Mouse (Mus musculus) heart, adult 2 months (tissue): Measurements from ENCODE around the gene Sidt1. TPM values are rescaled to one million over a fixed set of nuclear protein-coding genes. Genes with fewer than 3 reads are reported as not detected.
"Not testable (repeated sequence)": the region's sequence is repeated elsewhere in the genome, so short reads cannot be mapped to it uniquely, and the experiment has no call there.

ENCODE experiments used
- DNase-seq, 2 experiments: peaks; one replicate each; pipeline ENCODE4 v3.0.0; 2021
- H3K27ac ChIP-seq: fragments of 200-600 bp; 2 replicates; pipeline ENCODE4 v1.8.1; 2022
- H3K27me3 ChIP-seq: fragments of 200-500 bp; 2 replicates; pipeline ENCODE4 v1.6.1; 2012; ENCODE audit warnings: mild to moderate bottlenecking, low read length, inconsistent platforms, mixed read lengths; ENCODE audit not compliant: control insufficient read depth, insufficient read depth
- H3K36me3 ChIP-seq: fragments of 200-500 bp; 2 replicates; pipeline ENCODE4 v1.6.1; 2012; ENCODE audit warnings: low read length, inconsistent platforms; ENCODE audit not compliant: control insufficient read depth, insufficient read depth
- H3K4me1 ChIP-seq: fragments of 200-500 bp; 2 replicates; pipeline ENCODE4 v1.6.1; 2011; ENCODE audit warnings: low read length; ENCODE audit not compliant: control insufficient read depth, insufficient read depth
- H3K4me3 ChIP-seq: fragments of 200-600 bp; 2 replicates; pipeline ENCODE4 v1.8.1; 2022
- H3K79me2 ChIP-seq: fragments of 200-500 bp; replicated peaks from 2 replicates; pipeline ENCODE4 v1.6.1; 2012; ENCODE audit warnings: mild to moderate bottlenecking, inconsistent platforms, low read length, moderate library complexity, mixed read lengths; ENCODE audit not compliant: control insufficient read depth, insufficient read depth
- H3K9ac ChIP-seq: fragments of 200-500 bp; 2 replicates; pipeline ENCODE4 v1.6.1; 2012; ENCODE audit warnings: low read depth, mild to moderate bottlenecking, control low read depth, inconsistent platforms, low read length, mixed read lengths
- CTCF ChIP-seq: fragments of 200-600 bp; IDR thresholded peaks from 2 replicates; pipeline ENCODE4 v1.8.1; 2022; ENCODE audit warnings: antibody characterized with exemption, mild to moderate bottlenecking, moderate library complexity
- EP300 ChIP-seq: fragments of 200-500 bp; IDR thresholded peaks from 2 replicates; pipeline ENCODE4 v1.6.1; 2011; ENCODE audit warnings: low read depth, low read length, control low read depth; ENCODE audit not compliant: insufficient read depth
- POLR2A ChIP-seq: fragments of 200-500 bp; IDR thresholded peaks from 2 replicates; pipeline ENCODE4 v1.6.1; 2011; ENCODE audit warnings: mild to moderate bottlenecking, low read depth, low read length, control low read depth; ENCODE audit not compliant: insufficient read depth
- WGBS: fragments of 180-500 bp; shearing (Covaris S2); methylation state at CpG from one replicate; pipeline ENCODE4 v1.1.7; 2018; 5-methylcytosine and 5-hydroxymethylcytosine counted together
- intact Hi-C: fragments of 180-260 bp; cut with DNase I; formaldehyde crosslinking; loops from one replicate; pipeline ENCODE4 v1.15.1; 2025
- polyA plus RNA-seq: library from polyadenylated mRNA; depleted of rRNA; stranded (reverse); fragments of >200 nt; gene quantifications from 2 replicates; pipeline ENCODE4 v1.2.3, GENCODE M21; 2012
- total RNA-seq, 2 experiments: library from RNA; stranded (reverse); gene quantifications; 2 replicates each; pipeline ENCODE4 v1.2.3; 2021

Gene Sidt1
- total and polyA plus RNA-seq, 3 experiments, result 0.32 to 1.3 (median 0.37) TPM

DNA sequence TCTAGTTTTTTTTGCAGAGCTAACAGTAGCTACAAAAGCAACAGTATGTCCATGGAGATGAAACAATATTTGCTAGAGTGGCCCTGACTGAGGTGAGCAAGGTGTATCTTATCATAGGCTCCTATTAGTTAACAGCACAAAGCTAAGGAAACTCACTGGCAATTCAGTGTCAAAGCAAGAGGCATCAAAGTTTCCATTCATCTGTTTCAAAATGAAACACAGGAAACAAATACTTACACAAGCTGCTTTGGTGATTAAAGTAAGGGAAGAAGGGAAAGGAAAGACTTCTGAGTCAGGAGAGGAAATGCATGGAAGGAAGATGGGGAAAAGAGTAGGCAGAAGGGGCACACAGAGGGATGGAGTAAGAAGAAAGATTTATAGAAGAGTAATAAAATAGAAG lies 39.0 kb downstream of the Sidt1 start:
- H3K4me3 ChIP-seq, result no peak overlapping the region
- no peaks in the 10 kb centered on the region for H3K4me1 ChIP-seq
- no peak for DNase-seq
- intact Hi-C loops, result no loop called here
- no peak overlapping the region for H3K27ac ChIP-seq
- no peaks in the 10 kb centered on the region for H3K27me3 ChIP-seq
- H3K36me3 ChIP-seq, result no peaks in the 10 kb centered on the region
- H3K79me2 ChIP-seq, result no peaks in the 10 kb centered on the region
- no peak for TF ChIP-seq CTCF
- TF ChIP-seq POLR2A, result no peak
- TF ChIP-seq EP300, result no peak
- H3K9ac ChIP-seq, result no peak overlapping the region

DNA sequence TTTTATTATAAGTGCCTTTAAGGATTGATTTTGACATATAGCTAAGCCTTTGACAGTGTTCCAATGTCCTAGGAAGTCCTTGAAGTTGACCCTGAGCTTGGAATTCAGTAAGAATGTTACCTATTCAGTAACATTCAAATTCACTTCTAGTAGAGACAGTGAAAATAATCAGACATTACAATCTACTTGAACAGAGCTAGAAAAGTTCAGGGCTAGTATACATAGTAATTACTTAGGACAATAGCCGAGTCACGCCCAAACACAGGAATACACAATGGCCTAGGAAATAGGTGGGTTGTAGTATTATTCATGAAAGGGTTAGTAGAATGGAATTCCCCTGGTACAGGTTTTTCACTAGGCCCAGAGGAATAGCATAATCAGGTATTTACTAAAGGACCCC lies 40.3 kb downstream of the Sidt1 start:
- H3K36me3 ChIP-seq, H3K27me3 ChIP-seq, H3K9ac ChIP-seq, DNase-seq, H3K4me1 ChIP-seq, H3K4me3 ChIP-seq, H3K27ac ChIP-seq, intact Hi-C loops, H3K79me2 ChIP-seq: not testable (repeated sequence)
- 75% methylated on average over 2 of the region's 2 CpGs for WGBS

DNA sequence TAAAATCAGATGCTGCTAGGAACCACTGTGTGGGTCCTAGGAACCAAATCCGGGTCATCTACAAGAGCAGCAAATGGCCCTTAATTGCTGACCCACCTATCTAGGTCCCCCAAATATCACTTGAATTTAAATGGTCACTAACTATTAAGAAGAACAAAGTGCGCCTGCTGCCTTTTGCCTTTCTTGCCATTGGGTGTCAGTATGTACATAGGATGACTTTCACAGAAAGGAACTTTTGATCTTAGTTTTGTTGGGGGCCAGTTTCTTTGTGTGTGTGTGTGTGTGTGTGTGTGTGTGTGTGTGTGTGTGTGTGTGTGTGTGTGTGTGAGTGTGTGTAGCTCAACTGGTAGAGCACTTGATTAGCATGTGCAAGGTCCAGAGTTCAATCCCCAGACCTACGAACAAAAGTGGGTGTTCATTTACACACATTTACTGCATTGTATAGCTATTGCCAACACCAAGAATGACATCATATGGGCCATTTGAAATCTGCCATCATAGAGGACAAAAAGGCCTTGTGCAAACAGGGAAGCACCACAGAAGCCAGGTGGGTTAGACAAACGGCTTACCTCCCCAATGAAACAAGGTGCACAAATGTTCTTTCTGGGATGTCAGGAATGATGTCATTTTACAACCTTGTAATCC lies 43.9 kb downstream of the Sidt1 start:
- intact Hi-C loops, result no loop called here
- H3K4me3 ChIP-seq, result no peak overlapping the region
- H3K36me3 ChIP-seq, result no peaks in the 10 kb centered on the region
- no peaks in the 10 kb centered on the region for H3K4me1 ChIP-seq
- no peak overlapping the region for H3K9ac ChIP-seq
- no peaks in the 10 kb centered on the region for H3K27me3 ChIP-seq
- no peak for DNase-seq
- no peaks in the 10 kb centered on the region for H3K79me2 ChIP-seq
- H3K27ac ChIP-seq, result no peak overlapping the region
- WGBS, result 69% methylated on average over 4 of the region's 4 CpGs
- TF ChIP-seq CTCF (no peak), POLR2A (no peak)

DNA sequence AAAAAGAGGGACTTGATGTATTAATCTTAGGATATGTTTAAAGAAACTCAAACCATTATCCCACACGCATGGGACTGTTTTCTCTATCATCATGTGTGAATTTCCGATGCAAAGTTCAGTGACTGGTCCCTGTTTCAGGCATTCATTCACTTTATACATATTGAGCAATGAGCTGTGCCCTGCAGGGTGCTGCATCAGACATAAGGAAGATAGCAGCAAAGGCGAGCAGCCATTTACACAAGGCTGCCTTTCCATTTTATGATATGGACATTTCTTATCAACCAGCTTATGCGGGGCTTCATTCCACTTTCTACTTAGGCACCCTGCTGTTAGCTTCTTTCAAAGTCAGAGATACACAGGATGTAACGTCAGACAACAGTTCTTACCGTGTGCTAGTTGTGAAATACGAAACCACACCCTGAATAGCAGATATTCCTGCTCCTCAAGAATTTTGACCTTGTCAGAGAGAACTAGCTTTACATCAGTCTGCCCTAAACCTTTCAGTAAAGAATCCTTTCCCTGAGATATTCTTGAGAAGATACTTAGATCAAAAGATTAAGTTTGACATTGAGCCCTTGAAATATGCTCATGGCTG lies 45.5 kb downstream of the Sidt1 start:
- H3K36me3 ChIP-seq, result no peaks in the 10 kb centered on the region
- no peak overlapping the region for H3K4me3 ChIP-seq
- WGBS, result 49% methylated on average over 7 of the region's 7 CpGs
- no peak overlapping the region for H3K27ac ChIP-seq
- intact Hi-C loops, result no loop called here
- H3K9ac ChIP-seq, result no peak overlapping the region
- no peaks in the 10 kb centered on the region for H3K79me2 ChIP-seq
- TF ChIP-seq POLR2A (no peak), CTCF (no peak), EP300 (no peak)
- DNase-seq, result no peak
- H3K27me3 ChIP-seq, result no peaks in the 10 kb centered on the region
- H3K4me1 ChIP-seq, result no peaks in the 10 kb centered on the region

DNA sequence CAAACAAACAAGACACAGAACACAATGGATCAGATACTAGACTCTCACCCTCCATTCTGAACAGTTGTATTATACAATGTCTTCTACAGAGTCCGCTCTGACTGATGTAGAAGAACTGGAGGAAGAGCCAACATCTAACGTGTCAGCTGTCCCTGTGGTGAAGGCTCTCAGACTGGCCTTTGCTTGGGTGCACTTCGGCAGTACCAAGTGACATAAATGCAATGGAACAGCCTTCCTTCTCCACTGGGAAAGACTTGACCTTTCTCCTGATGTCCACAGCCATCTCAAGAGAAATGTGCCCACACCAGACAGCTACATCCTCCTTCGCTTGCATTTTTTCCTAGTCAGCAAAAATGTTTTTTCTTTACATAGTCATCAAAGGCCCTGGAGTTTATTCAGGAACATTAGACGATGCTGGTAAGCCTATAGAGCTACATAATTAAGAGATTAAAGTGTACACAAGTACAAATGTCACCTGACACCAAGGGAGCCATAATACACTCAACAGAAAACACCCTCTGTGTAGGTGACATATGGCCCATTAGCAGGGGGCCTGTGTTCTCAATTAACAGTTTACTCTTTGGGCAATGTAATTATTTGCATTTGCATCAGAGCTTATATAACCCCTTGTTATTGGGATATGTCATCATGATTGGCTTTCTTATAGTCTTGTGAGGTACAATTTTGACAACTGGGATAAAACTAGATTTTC lies 50.2 kb downstream of the Sidt1 start:
- no peak for DNase-seq
- Histone ChIP-seq H3K79me2 (no peaks in the 10 kb centered on the region), H3K36me3 (no peaks in the 10 kb centered on the region), H3K4me3 (no peak overlapping the region), H3K9ac (no peak overlapping the region), H3K27me3 (no peaks in the 10 kb centered on the region), H3K27ac (no peak overlapping the region), H3K4me1 (no peaks in the 10 kb centered on the region; the same call in 1 of the 2 replicates)
- no peak for TF ChIP-seq EP300
- TF ChIP-seq POLR2A, result no peak
- no peak for TF ChIP-seq CTCF
- intact Hi-C loops, result no loop called here
- 80% methylated on average over 5 of the region's 5 CpGs for WGBS

DNA sequence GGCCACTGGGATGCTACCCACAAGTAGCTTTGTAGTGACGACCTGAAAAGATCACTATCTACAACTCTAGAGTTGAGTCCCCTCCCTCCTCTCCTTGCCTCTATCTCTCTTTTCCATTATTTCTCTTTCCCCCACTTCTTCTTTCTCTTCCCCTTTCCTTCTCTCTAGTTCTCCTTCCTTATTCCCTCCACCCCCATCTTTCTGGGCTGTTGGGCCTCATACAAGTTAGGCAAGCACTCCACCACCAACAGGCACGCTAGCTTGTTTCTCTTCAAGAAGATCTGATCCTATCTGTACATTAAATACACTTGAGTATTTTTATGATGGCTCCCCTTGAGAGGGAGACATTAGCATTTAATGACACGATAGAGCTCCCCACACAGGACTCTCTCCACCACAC lies 51.0 kb downstream of the Sidt1 start:
- no peak overlapping the region for H3K9ac ChIP-seq
- H3K4me3 ChIP-seq, result no peak overlapping the region
- WGBS, result 72% methylated on average over 3 of the region's 3 CpGs
- intact Hi-C loops, result no loop called here
- DNase-seq, result no peak
- H3K27ac ChIP-seq, result no peak overlapping the region
- no peaks in the 10 kb centered on the region for H3K79me2 ChIP-seq
- no peaks in the 10 kb centered on the region for H3K27me3 ChIP-seq
- H3K4me1 ChIP-seq, result no peaks in the 10 kb centered on the region; the same call in 1 of the 2 replicates
- TF ChIP-seq POLR2A (no peak), CTCF (no peak), EP300 (no peak)
- no peaks in the 10 kb centered on the region for H3K36me3 ChIP-seq
